Mouse (Mus musculus): Measurements from ENCODE around the gene Prr7. TPM values are rescaled to one million over a fixed set of nuclear protein-coding genes. Genes with fewer than 3 reads are reported as not detected.

The Prr7 gene
- 1 to 10 TPM; 1.7 to 2.1 TPM for polyA plus RNA-seq (2017; shearing (Covaris generic))

GRCm38 (mm10) chr13:55464027-55464884, at the start of gene Prr7:
TSS of gene Prr7 (plus strand) at chr13:55464267.

GRCm38 (mm10) chr13:55414743-55415380, 49.2 kb upstream of the Prr7 start, which contains the start of gene Pfn3:
TSS of gene Pfn3 (minus strand) at chr13:55415232.

GRCm38 (mm10) chr13:55426613-55427012, 37.5 kb upstream of the Prr7 start, which contains the start of gene F12:
TSS of gene F12 (minus strand) at chr13:55426793.

GRCm38 (mm10) chr13:55444937-55445315, 19.1 kb upstream of the Prr7 start, which contains the start of gene Grk6:
TSS of gene Grk6 (plus strand) at chr13:55445072.

GRCm38 (mm10) chr13:55487578-55488498, 23.8 kb downstream of the Prr7 start, which contains the start of gene Dbn1:
TSS of gene Dbn1 (minus strand) at chr13:55488111.

GRCm38 (mm10) chr13:55513111-55513748, 49.2 kb downstream of the Prr7 start, which contains the start of gene Pdlim7:
TSS of gene Pdlim7 (minus strand) at chr13:55513676.

Other genes starting within 250 kb of the Prr7 start
- gene Prelid1, start 143.8 kb upstream of the Prr7 start, polyA plus RNA-seq (2017; shearing (Covaris generic)) = 100 to 1,000 TPM; 286 to 289 TPM
- gene Rab24, start 142.3 kb upstream of the Prr7 start, polyA plus RNA-seq (2017; shearing (Covaris generic)) = 100 to 1,000 TPM; 157 to 162 TPM
- 1 to 10 TPM in 1 of 2 experiments, under 1 TPM in 1; 0.51 to 1.2 TPM for gene Mxd3, start 134.4 kb upstream of the Prr7 start, polyA plus RNA-seq (2017; shearing (Covaris generic))
- gene Lman2, start 101.5 kb upstream of the Prr7 start, polyA plus RNA-seq (2017; shearing (Covaris generic)) = 100 to 1,000 TPM; 138 to 149 TPM
- 100 to 1,000 TPM; 144 to 172 TPM for gene Rgs14, start 94.5 kb upstream of the Prr7 start, polyA plus RNA-seq (2017; shearing (Covaris generic))
- under 1 TPM; 0.05 to 0.13 TPM for gene Slc34a1, start 66.1 kb upstream of the Prr7 start, polyA plus RNA-seq (2017; shearing (Covaris generic))
- not detected for gene Pfn3, start 49.0 kb upstream of the Prr7 start, polyA plus RNA-seq (2017; shearing (Covaris generic))
- not detected for gene F12, start 37.5 kb upstream of the Prr7 start, polyA plus RNA-seq (2017; shearing (Covaris generic))
- 100 to 1,000 TPM; 281 to 356 TPM for gene Grk6, start 19.2 kb upstream of the Prr7 start, polyA plus RNA-seq (2017; shearing (Covaris generic))
- not detected for gene Dbn1, start 23.8 kb downstream of the Prr7 start, polyA plus RNA-seq (2017; shearing (Covaris generic))
- gene Pdlim7, start 49.4 kb downstream of the Prr7 start, polyA plus RNA-seq (2017; shearing (Covaris generic)) = 10 to 100 TPM; 14.8 to 15.1 TPM
- gene Dok3, start 65.0 kb downstream of the Prr7 start, polyA plus RNA-seq (2017; shearing (Covaris generic)) = 1 to 10 TPM; 2.4 to 8.6 TPM
- 10 to 100 TPM; 78.5 to 92.3 TPM for gene Ddx41, start 72.4 kb downstream of the Prr7 start, polyA plus RNA-seq (2017; shearing (Covaris generic))
- 10 to 100 TPM; 53.3 to 66.9 TPM for gene Fam193b, start 106.9 kb downstream of the Prr7 start, polyA plus RNA-seq (2017; shearing (Covaris generic))
- 100 to 1,000 TPM; 266 to 288 TPM for gene Tmed9, start 109.5 kb downstream of the Prr7 start, polyA plus RNA-seq (2017; shearing (Covaris generic))
- gene B4galt7, start 135.6 kb downstream of the Prr7 start, polyA plus RNA-seq (2017; shearing (Covaris generic)) = 10 to 100 TPM; 37.2 to 52.2 TPM
- gene Caml, start 158.7 kb downstream of the Prr7 start, polyA plus RNA-seq (2017; shearing (Covaris generic)) = 10 to 100 TPM; 32.7 to 40.6 TPM
- 10 to 100 TPM; 60.5 to 74.3 TPM for gene Ddx46, start 170.8 kb downstream of the Prr7 start, polyA plus RNA-seq (2017; shearing (Covaris generic))
- gene B230219D22Rik, start 228.9 kb downstream of the Prr7 start, polyA plus RNA-seq (2017; shearing (Covaris generic)) = 10 to 100 TPM; 19.0 to 26.0 TPM